Mouse (Mus musculus) kidney, embryonic 14.5 days (tissue): Measurements from ENCODE around the gene Crk. TPM values are rescaled to one million over a fixed set of nuclear protein-coding genes. Genes with fewer than 3 reads are reported as not detected.
"Not testable (repeated sequence)": the region's sequence is repeated elsewhere in the genome, so short reads cannot be mapped to it uniquely, and the experiment has no call there.

Experiments used
- ATAC-seq: fragments of 200-750 bp; cut with Nextera tagmentation; 2 replicates; pipeline ENCODE4 v1.8.0; 2017; ENCODE audit warnings: moderate number of reproducible peaks, mild to moderate bottlenecking, moderate TSS enrichment, moderate library complexity; ENCODE audit not compliant: low FRiP score, low TSS enrichment
- H3K27ac ChIP-seq: fragments of 300-500 bp; sonication (generic); 2 replicates; pipeline ENCODE4 v1.5.1; 2014; ENCODE audit warnings: low read depth, mild to moderate bottlenecking, low read length, moderate library complexity, mixed read lengths
- H3K27me3 ChIP-seq: fragments of 300-500 bp; sonication (generic); 2 replicates; pipeline ENCODE4 v1.6.1; 2014; ENCODE audit warnings: mild to moderate bottlenecking, low read length; ENCODE audit not compliant: control insufficient read depth, insufficient read depth
- H3K36me3 ChIP-seq: fragments of 300-500 bp; sonication (generic); 2 replicates; pipeline ENCODE4 v1.6.1; 2014; ENCODE audit warnings: low read length, mixed read lengths; ENCODE audit not compliant: control insufficient read depth, insufficient read depth
- H3K4me1 ChIP-seq: fragments of 300-500 bp; sonication (generic); 2 replicates; pipeline ENCODE4 v1.6.1; 2014; ENCODE audit warnings: low read length, mixed read lengths; ENCODE audit not compliant: control insufficient read depth, insufficient read depth
- H3K4me2 ChIP-seq: fragments of 300-500 bp; sonication (generic); replicated peaks from 2 replicates; pipeline ENCODE4 v1.6.1; 2014; ENCODE audit warnings: low read depth, mild to moderate bottlenecking, low read length
- H3K4me3 ChIP-seq: fragments of 300-500 bp; sonication (generic); 2 replicates; pipeline ENCODE4 v1.5.1; 2014; ENCODE audit warnings: mild to moderate bottlenecking, low read length
- H3K9ac ChIP-seq: fragments of 300-500 bp; sonication (generic); 2 replicates; pipeline ENCODE4 v1.6.1; 2014; ENCODE audit warnings: low read depth, mild to moderate bottlenecking, low read length, moderate library complexity
- H3K9me3 ChIP-seq: fragments of 300-500 bp; sonication (generic); 2 replicates; pipeline ENCODE4 v1.6.1; 2016; ENCODE audit warnings: low read length; ENCODE audit not compliant: control insufficient read depth
- WGBS: fragments of 180-500 bp; shearing (Covaris S2); extraction: QIAGEN DNeasy Blood & Tissue Kit; methylation state at CpG from one replicate; pipeline ENCODE4 v1.1.7; 2014; 5-methylcytosine and 5-hydroxymethylcytosine counted together
- polyA plus RNA-seq: library from polyadenylated mRNA; unstranded; fragments of >200 nt; fragmentation: Nextera tagmentation; extraction: Ambion mirVana; gene quantifications from 2 replicates; pipeline ENCODE4 v1.2.1, GENCODE M21; 2014

Gene Crk
- polyA plus RNA-seq, 1 experiment from 2014 or later, result 119 TPM

GRCm38 (mm10) chr11:75689977-75690376, 10.9 kb downstream of the Crk start:
- Histone ChIP-seq H3K9me3 (no peaks in the 10 kb centered on the region), H3K27me3 (no peaks in the 10 kb centered on the region), H3K27ac (no peak overlapping the region), H3K4me1 (peaks cover 4% of the 10 kb centered on the region; the same call in 1 of the 2 replicates), H3K4me2 (no peak overlapping the region), H3K36me3 (peaks cover 43% of the 10 kb centered on the region), H3K9ac (no peak overlapping the region), H3K4me3 (no peak overlapping the region)
- 79% methylated on average over 1 of the region's 1 CpGs for WGBS
- no peak for ATAC-seq

GRCm38 (mm10) chr11:75691047-75691446, 12.0 kb downstream of the Crk start:
- peaks cover 45% of the 10 kb centered on the region for H3K36me3 ChIP-seq
- no peaks in the 10 kb centered on the region for H3K9me3 ChIP-seq
- ATAC-seq, result no peak
- H3K27me3 ChIP-seq, result no peaks in the 10 kb centered on the region
- H3K4me2 ChIP-seq, result no peak overlapping the region
- no peak overlapping the region for H3K4me3 ChIP-seq
- peaks cover 4% of the 10 kb centered on the region; the same call in 1 of the 2 replicates for H3K4me1 ChIP-seq
- H3K9ac ChIP-seq, result no peak overlapping the region
- no peak overlapping the region for H3K27ac ChIP-seq

GRCm38 (mm10) chr11:75693570-75693969, 14.5 kb downstream of the Crk start:
- H3K4me2 ChIP-seq, result no peak overlapping the region
- WGBS, result 90% methylated on average over 5 of the region's 5 CpGs
- no peaks in the 10 kb centered on the region for H3K9me3 ChIP-seq
- H3K27me3 ChIP-seq, result no peaks in the 10 kb centered on the region
- H3K27ac ChIP-seq, result no peak overlapping the region
- no peak overlapping the region for H3K9ac ChIP-seq
- H3K36me3 ChIP-seq, result peaks cover 69% of the 10 kb centered on the region
- no peak for ATAC-seq
- H3K4me3 ChIP-seq, result no peak overlapping the region
- no peaks in the 10 kb centered on the region for H3K4me1 ChIP-seq

- ATAC-seq, H3K27me3 ChIP-seq, H3K9me3 ChIP-seq, H3K4me2 ChIP-seq, H3K27ac ChIP-seq, H3K4me1 ChIP-seq, H3K9ac ChIP-seq, H3K4me3 ChIP-seq: not testable (repeated sequence)
- peaks cover 78% of the 10 kb centered on the region for H3K36me3 ChIP-seq
- WGBS, result 98% methylated on average over 3 of the region's 3 CpGs
Observed at GRCm38 (mm10) chr11:75697464-75697863, 18.4 kb downstream of the Crk start.

- 97% methylated on average over 5 of the region's 5 CpGs for WGBS
- no peak overlapping the region for H3K27ac ChIP-seq
- no peak overlapping the region for H3K9ac ChIP-seq
- H3K4me1 ChIP-seq, result no peaks in the 10 kb centered on the region
- H3K27me3 ChIP-seq, result no peaks in the 10 kb centered on the region
- no peak for ATAC-seq
- no peak overlapping the region for H3K4me2 ChIP-seq
- H3K4me3 ChIP-seq, result no peak overlapping the region
- no peaks in the 10 kb centered on the region for H3K9me3 ChIP-seq
- peaks cover 77% of the 10 kb centered on the region for H3K36me3 ChIP-seq
Observed at GRCm38 (mm10) chr11:75700557-75700956, 21.5 kb downstream of the Crk start.

GRCm38 (mm10) chr11:75702761-75703160, 23.7 kb downstream of the Crk start:
- Histone ChIP-seq H3K4me2 (no peak overlapping the region), H3K27me3 (no peaks in the 10 kb centered on the region), H3K9me3 (no peaks in the 10 kb centered on the region), H3K27ac (no peak overlapping the region), H3K4me1 (no peaks in the 10 kb centered on the region), H3K4me3 (no peak overlapping the region), H3K36me3 (peaks cover 75% of the 10 kb centered on the region), H3K9ac (no peak overlapping the region)
- ATAC-seq, result no peak
- 87% methylated on average over 6 of the region's 6 CpGs for WGBS

GRCm38 (mm10) chr11:75703748-75704147, 24.7 kb downstream of the Crk start:
- Histone ChIP-seq H3K9ac (no peak overlapping the region), H3K27me3 (no peaks in the 10 kb centered on the region), H3K9me3 (no peaks in the 10 kb centered on the region), H3K36me3 (peaks cover 67% of the 10 kb centered on the region), H3K4me1 (no peaks in the 10 kb centered on the region), H3K4me3 (no peak overlapping the region), H3K27ac (no peak overlapping the region), H3K4me2 (no peak overlapping the region)
- 79% methylated on average over 2 of the region's 2 CpGs for WGBS
- ATAC-seq, result no peak

- WGBS, result 94% methylated on average over 1 of the region's 1 CpGs
- Histone ChIP-seq H3K9me3 (no peaks in the 10 kb centered on the region), H3K4me3 (no peak overlapping the region), H3K4me2 (no peak overlapping the region), H3K27ac (no peak overlapping the region), H3K36me3 (no peaks in the 10 kb centered on the region), H3K9ac (no peak overlapping the region), H3K4me1 (no peaks in the 10 kb centered on the region), H3K27me3 (no peaks in the 10 kb centered on the region)
- no peak for ATAC-seq
Observed at GRCm38 (mm10) chr11:75713949-75714348, 34.9 kb downstream of the Crk start.

- no peak overlapping the region for H3K9ac ChIP-seq
- ATAC-seq, result no peak
- H3K4me2 ChIP-seq, result no peak overlapping the region
- WGBS, result 27% methylated on average over 12 of the region's 12 CpGs
- H3K4me1 ChIP-seq, result no peaks in the 10 kb centered on the region
- no peaks in the 10 kb centered on the region for H3K36me3 ChIP-seq
- H3K27me3 ChIP-seq, result no peaks in the 10 kb centered on the region
- H3K27ac ChIP-seq, result no peak overlapping the region
- H3K4me3 ChIP-seq, result no peak overlapping the region
- H3K9me3 ChIP-seq, result no peaks in the 10 kb centered on the region
Observed at GRCm38 (mm10) chr11:75715556-75715955, 36.5 kb downstream of the Crk start.
